Mouse (Mus musculus): Measurements from ENCODE around the gene Kptn.

The Kptn gene

GRCm38 (mm10) chr7:16158735-16159134 is 39.0 kb downstream of the Kptn start:
- H3K4me3 ChIP-seq (replicated peaks; ENCODE audit: low read length): peak overlapping the region; percentile 71
- H3K9me3 ChIP-seq (ENCODE audit: low read length): no peaks in the 10 kb centered on the region
- no peaks in the 10 kb centered on the region for H3K36me3 ChIP-seq (ENCODE audit: insufficient read depth, low read length)
- peaks cover 37% of the 10 kb centered on the region for H3K27me3 ChIP-seq (ENCODE audit: insufficient read depth, low read length)
- peaks cover 30% of the 10 kb centered on the region for H3K4me1 ChIP-seq (replicated peaks; ENCODE audit: low read depth, low read length)
- no peak for TF ChIP-seq POU5F1 (IDR thresholded peaks at IDR 0.05; ENCODE audit: borderline replicate concordance, low read length)
- TF ChIP-seq CTCF (conservative IDR thresholded peaks at IDR 0.05; ENCODE audit: low read length): no peak
- no peak for TF ChIP-seq NANOG (IDR thresholded peaks at IDR 0.05; ENCODE audit: borderline replicate concordance, low read length)

DNA sequence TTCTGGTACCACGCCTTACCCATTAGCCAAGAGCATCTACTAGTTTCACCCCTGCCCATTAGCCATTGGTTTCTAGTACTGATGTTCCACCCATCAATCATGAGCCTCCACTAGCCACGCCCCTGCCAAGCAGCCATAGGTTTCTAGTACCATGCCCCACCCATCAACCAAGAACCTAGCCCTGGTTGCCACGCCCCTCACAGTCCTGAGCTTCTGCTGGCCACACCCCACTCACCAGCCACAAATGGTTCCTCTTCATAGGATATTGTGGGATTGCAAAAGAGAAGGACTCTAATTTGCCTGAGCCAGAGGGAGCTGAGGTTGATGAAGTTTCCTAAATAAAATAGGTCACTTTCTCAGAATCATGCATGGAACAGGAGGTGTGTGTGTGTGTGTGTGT is 41.0 kb downstream of the Kptn start:
- peaks cover 48% of the 10 kb centered on the region for H3K27me3 ChIP-seq (ENCODE audit: insufficient read depth, low read length)

DNA sequence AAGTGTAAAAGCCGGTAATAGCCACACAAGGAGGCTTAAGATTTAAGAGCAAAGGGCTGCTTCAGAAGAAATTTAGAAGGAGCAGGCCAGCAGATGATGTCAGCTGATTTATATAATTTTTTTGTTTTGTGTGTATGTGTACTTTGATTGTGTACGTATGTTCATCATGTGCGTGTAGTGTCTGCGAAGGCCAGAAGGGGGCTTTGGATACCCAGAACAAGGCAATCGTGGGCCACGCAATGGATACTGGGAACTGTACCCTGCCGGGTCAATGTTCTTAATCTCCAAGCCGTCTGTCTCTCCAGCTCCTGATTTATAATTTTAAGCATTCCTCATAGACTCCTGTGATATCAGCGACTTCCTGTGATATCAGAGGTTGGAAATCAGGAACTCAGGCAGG is 41.6 kb downstream of the Kptn start:
- peak; percentile 40 for TF ChIP-seq CTCF (conservative IDR thresholded peaks at IDR 0.05; ENCODE audit: low read length)
- no peak for TF ChIP-seq POU5F1 (IDR thresholded peaks at IDR 0.05; ENCODE audit: borderline replicate concordance, low read length)
- Histone ChIP-seq H3K4me3 (replicated peaks; ENCODE audit: low read length) (no peak overlapping the region), H3K9me3 (ENCODE audit: low read length) (no peaks in the 10 kb centered on the region), H3K4me1 (replicated peaks; ENCODE audit: low read depth, low read length) (peaks cover 30% of the 10 kb centered on the region), H3K36me3 (ENCODE audit: insufficient read depth, low read length) (no peaks in the 10 kb centered on the region), H3K27me3 (ENCODE audit: insufficient read depth, low read length) (peaks cover 48% of the 10 kb centered on the region)

More for the DNA sequence above, 41.0 kb downstream of the Kptn start:
- TF ChIP-seq CTCF (conservative IDR thresholded peaks at IDR 0.05; ENCODE audit: low read length) (no peak), POU5F1 (IDR thresholded peaks at IDR 0.05; ENCODE audit: borderline replicate concordance, low read length) (no peak), NANOG (IDR thresholded peaks at IDR 0.05; ENCODE audit: borderline replicate concordance, low read length) (no peak)
- Histone ChIP-seq H3K36me3 (ENCODE audit: insufficient read depth, low read length) (no peaks in the 10 kb centered on the region), H3K9me3 (ENCODE audit: low read length) (no peaks in the 10 kb centered on the region), H3K4me1 (replicated peaks; ENCODE audit: low read depth, low read length) (peaks cover 30% of the 10 kb centered on the region), H3K4me3 (replicated peaks; ENCODE audit: low read length) (no peak overlapping the region)

DNA sequence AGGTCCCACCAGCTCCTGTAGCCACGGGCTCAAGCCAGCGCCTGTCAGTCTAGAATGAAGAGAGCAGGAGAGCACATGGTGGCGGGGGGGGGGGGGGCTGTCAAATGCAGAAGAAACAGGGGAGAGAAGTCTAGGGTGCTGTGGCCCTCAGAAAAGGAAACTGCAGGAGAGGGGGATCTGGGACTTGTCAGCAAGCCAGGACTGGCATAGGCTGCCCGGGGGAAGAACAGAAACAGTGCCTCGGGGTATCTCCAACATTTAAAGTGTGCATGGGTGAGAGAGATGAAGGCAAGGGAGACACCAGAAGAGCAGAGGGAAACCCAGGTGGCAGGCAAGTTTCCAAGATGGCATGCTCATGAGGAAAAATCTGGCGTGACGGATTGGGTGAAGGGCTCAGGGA is 42.3 kb downstream of the Kptn start:
- H3K27me3 ChIP-seq (ENCODE audit: insufficient read depth, low read length): peaks cover 46% of the 10 kb centered on the region

GRCm38 (mm10) chr7:16172141-16172581 is 52.5 kb downstream of the Kptn start:
- H3K4me1 ChIP-seq (replicated peaks; ENCODE audit: low read depth, low read length): peaks cover 21% of the 10 kb centered on the region
- TF ChIP-seq CTCF (conservative IDR thresholded peaks at IDR 0.05; ENCODE audit: low read length) (no peak), NANOG (IDR thresholded peaks at IDR 0.05; ENCODE audit: borderline replicate concordance, low read length) (no peak), POU5F1 (IDR thresholded peaks at IDR 0.05; ENCODE audit: borderline replicate concordance, low read length) (no peak)
- H3K9me3 ChIP-seq (ENCODE audit: low read length): peaks cover 4% of the 10 kb centered on the region; the same call in 1 of the 2 replicates
- H3K4me3 ChIP-seq (replicated peaks; ENCODE audit: low read length): no peak overlapping the region
- H3K27me3 ChIP-seq (ENCODE audit: insufficient read depth, low read length): peaks cover 70% of the 10 kb centered on the region
- no peaks in the 10 kb centered on the region for H3K36me3 ChIP-seq (ENCODE audit: insufficient read depth, low read length)

More for the DNA sequence above, 42.3 kb downstream of the Kptn start:
- Histone ChIP-seq H3K36me3 (ENCODE audit: insufficient read depth, low read length) (no peaks in the 10 kb centered on the region), H3K4me1 (replicated peaks; ENCODE audit: low read depth, low read length) (peaks cover 30% of the 10 kb centered on the region), H3K9me3 (ENCODE audit: low read length) (no peaks in the 10 kb centered on the region), H3K4me3 (replicated peaks; ENCODE audit: low read length) (no peak overlapping the region)
- no peak for TF ChIP-seq NANOG (IDR thresholded peaks at IDR 0.05; ENCODE audit: borderline replicate concordance, low read length)
- no peak for TF ChIP-seq POU5F1 (IDR thresholded peaks at IDR 0.05; ENCODE audit: borderline replicate concordance, low read length)
- TF ChIP-seq CTCF (conservative IDR thresholded peaks at IDR 0.05; ENCODE audit: low read length): no peak

DNA sequence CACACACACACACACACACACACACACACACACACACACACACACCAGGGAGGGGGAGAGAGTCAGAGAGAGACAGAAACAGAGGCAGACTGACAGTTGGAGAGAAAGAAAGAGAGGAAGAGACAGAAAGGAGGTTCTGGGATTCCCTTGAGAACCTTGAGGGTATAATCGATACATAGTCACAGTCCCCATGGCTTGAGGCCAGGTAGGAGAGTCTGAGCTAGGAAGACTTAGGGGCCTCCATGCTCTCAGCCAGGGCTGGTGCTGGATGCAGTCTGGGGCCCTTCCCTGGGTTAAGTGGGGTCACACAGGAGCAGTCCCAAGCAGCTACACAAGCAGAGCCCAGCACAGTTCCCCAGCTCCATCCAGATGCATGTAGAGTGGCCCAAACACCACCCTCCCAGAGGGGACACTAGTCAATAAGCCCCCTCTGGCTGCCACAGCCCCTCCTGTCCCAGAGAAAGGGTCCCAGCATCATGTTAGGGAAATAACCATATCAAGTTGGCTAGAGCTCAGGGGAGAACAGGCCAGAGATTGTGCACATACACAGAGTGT is 53.0 kb downstream of the Kptn start:
- H3K4me3 ChIP-seq (replicated peaks; ENCODE audit: low read length): no peak overlapping the region
- H3K36me3 ChIP-seq (ENCODE audit: insufficient read depth, low read length): no peaks in the 10 kb centered on the region
- peaks cover 75% of the 10 kb centered on the region for H3K27me3 ChIP-seq (ENCODE audit: insufficient read depth, low read length)
- peaks cover 4% of the 10 kb centered on the region; the same call in 1 of the 2 replicates for H3K9me3 ChIP-seq (ENCODE audit: low read length)
- peaks cover 26% of the 10 kb centered on the region for H3K4me1 ChIP-seq (replicated peaks; ENCODE audit: low read depth, low read length)
- TF ChIP-seq NANOG (IDR thresholded peaks at IDR 0.05; ENCODE audit: borderline replicate concordance, low read length) (no peak), POU5F1 (IDR thresholded peaks at IDR 0.05; ENCODE audit: borderline replicate concordance, low read length) (no peak), CTCF (conservative IDR thresholded peaks at IDR 0.05; ENCODE audit: low read length) (no peak)

GRCm38 (mm10) chr7:16173146-16173545 is 53.5 kb downstream of the Kptn start:
- peaks cover 76% of the 10 kb centered on the region for H3K27me3 ChIP-seq (ENCODE audit: insufficient read depth, low read length)
- H3K9me3 ChIP-seq (ENCODE audit: low read length): no peaks in the 10 kb centered on the region
- TF ChIP-seq POU5F1 (IDR thresholded peaks at IDR 0.05; ENCODE audit: borderline replicate concordance, low read length): no peak
- TF ChIP-seq NANOG (IDR thresholded peaks at IDR 0.05; ENCODE audit: borderline replicate concordance, low read length): no peak
- H3K4me1 ChIP-seq (replicated peaks; ENCODE audit: low read depth, low read length): peaks cover 30% of the 10 kb centered on the region
- no peak overlapping the region for H3K4me3 ChIP-seq (replicated peaks; ENCODE audit: low read length)
- H3K36me3 ChIP-seq (ENCODE audit: insufficient read depth, low read length): no peaks in the 10 kb centered on the region

DNA sequence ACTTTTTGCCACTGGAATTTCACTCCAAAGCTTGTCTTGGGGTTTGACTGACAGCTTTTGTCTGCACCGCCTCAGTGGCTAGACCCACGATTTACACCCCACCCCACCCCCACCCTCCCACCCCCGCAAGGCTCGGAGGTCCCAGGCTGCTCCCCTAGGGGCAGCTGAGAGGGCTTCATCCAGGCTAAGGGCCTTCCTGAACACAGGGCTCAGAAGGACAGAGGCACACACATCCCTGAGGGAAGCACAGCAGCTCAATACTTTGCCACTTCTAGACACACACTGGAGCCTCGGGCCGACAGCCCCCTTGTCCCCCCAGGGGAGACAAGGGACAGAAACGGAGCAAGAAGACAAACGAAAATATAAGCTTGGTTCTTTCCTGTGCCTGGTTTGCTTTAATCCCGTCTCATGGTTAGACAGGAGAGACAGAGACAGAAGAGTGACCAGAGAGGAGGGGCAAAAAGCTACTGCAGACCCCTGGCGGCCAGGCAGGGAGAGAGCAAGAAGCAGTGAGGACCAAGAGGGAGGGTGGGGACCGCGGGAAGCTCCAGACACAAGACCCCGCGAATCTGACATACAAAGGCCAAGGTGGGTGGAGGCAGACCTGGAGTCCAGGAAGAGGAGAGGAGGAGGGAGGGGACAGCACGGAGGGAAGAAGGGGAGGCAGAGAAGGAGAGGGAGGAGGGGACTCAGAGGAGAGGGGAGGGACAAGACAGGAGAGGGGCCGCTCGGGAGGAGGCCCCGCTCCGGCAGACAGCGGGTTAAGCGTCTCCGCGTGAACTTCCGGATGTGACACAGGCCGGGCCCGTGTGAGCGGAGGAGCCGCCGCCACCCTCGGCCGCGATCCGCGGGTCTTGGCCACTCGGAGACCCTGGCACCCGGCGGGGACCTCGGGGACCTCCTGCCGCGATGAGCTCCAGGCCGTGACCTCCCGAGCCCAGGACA is 55.2 kb downstream of the Kptn start, which contains the start of gene Meis3:
Gene Meis3 (plus strand): TSS at position 494 of the 945 bp plus-strand sequence.
- TF ChIP-seq POU5F1 (IDR thresholded peaks at IDR 0.05; ENCODE audit: borderline replicate concordance, low read length) (no peak), CTCF (conservative IDR thresholded peaks at IDR 0.05; ENCODE audit: low read length) (peak; percentile 61)
- Histone ChIP-seq H3K4me3 (replicated peaks; ENCODE audit: low read length) (peak within 1 kb of the TSS; percentile 82), H3K27me3 (ENCODE audit: insufficient read depth, low read length) (peaks cover 65% of the 10 kb centered on the region), H3K9me3 (ENCODE audit: low read length) (no peaks in the 10 kb centered on the region), H3K4me1 (replicated peaks; ENCODE audit: low read depth, low read length) (peaks cover 30% of the 10 kb centered on the region), H3K36me3 (ENCODE audit: insufficient read depth, low read length) (no peaks in the 10 kb centered on the region)

Data from E14TG2a.4 (cell line).